Mouse (Mus musculus): ENCODE measurements at regions not wholly inside any gene's neighbourhood (a gene's known extent, or its start where the extent isn't known, plus 50 kb on each side); places are given as distances from the start of the nearest gene placed in this dataset.

- Histone ChIP-seq H3K4me3 (replicated peaks; ENCODE audit: low read length) (no peak overlapping the region), H3K9me3 (ENCODE audit: low read length) (peaks cover 32% of the 10 kb centered on the region), H3K4me1 (replicated peaks; ENCODE audit: low read depth, low read length) (no peaks in the 10 kb centered on the region), H3K27me3 (ENCODE audit: insufficient read depth, low read length) (no peaks in the 10 kb centered on the region), H3K36me3 (ENCODE audit: insufficient read depth, low read length) (no peaks in the 10 kb centered on the region)
- TF ChIP-seq CTCF (conservative IDR thresholded peaks at IDR 0.05; ENCODE audit: low read length) (no peak), POU5F1 (IDR thresholded peaks at IDR 0.05; ENCODE audit: borderline replicate concordance, low read length) (no peak), NANOG (IDR thresholded peaks at IDR 0.05; ENCODE audit: borderline replicate concordance, low read length) (no peak)
Measured at GRCm38 (mm10) chr15:93686385-93686784, 90.7 kb upstream of the Prickle1 start.

GRCm38 (mm10) chr15:93681602-93682001 lies 85.9 kb upstream of the Prickle1 start:
- Histone ChIP-seq H3K4me1 (replicated peaks; ENCODE audit: low read depth, low read length) (no peaks in the 10 kb centered on the region), H3K9me3 (ENCODE audit: low read length) (peaks cover 48% of the 10 kb centered on the region), H3K27me3 (ENCODE audit: insufficient read depth, low read length) (no peaks in the 10 kb centered on the region), H3K36me3 (ENCODE audit: insufficient read depth, low read length) (peaks cover 3% of the 10 kb centered on the region; the same call in 1 of the 2 replicates), H3K4me3 (replicated peaks; ENCODE audit: low read length) (no peak overlapping the region)
- TF ChIP-seq CTCF (conservative IDR thresholded peaks at IDR 0.05; ENCODE audit: low read length) (no peak), NANOG (IDR thresholded peaks at IDR 0.05; ENCODE audit: borderline replicate concordance, low read length) (no peak), POU5F1 (IDR thresholded peaks at IDR 0.05; ENCODE audit: borderline replicate concordance, low read length) (no peak)

GRCm38 (mm10) chr15:93675624-93676023 lies 79.9 kb upstream of the Prickle1 start:
- Histone ChIP-seq H3K9me3 (ENCODE audit: low read length) (peaks cover 25% of the 10 kb centered on the region), H3K36me3 (ENCODE audit: insufficient read depth, low read length) (peaks cover 3% of the 10 kb centered on the region; the same call in 1 of the 2 replicates)
- TF ChIP-seq CTCF (conservative IDR thresholded peaks at IDR 0.05; ENCODE audit: low read length) (no peak), POU5F1 (IDR thresholded peaks at IDR 0.05; ENCODE audit: borderline replicate concordance, low read length) (no peak), NANOG (IDR thresholded peaks at IDR 0.05; ENCODE audit: borderline replicate concordance, low read length) (no peak)

GRCm38 (mm10) chr15:93673976-93674375 lies 78.3 kb upstream of the Prickle1 start:
- TF ChIP-seq POU5F1 (IDR thresholded peaks at IDR 0.05; ENCODE audit: borderline replicate concordance, low read length) (no peak), CTCF (conservative IDR thresholded peaks at IDR 0.05; ENCODE audit: low read length) (no peak), NANOG (IDR thresholded peaks at IDR 0.05; ENCODE audit: borderline replicate concordance, low read length) (no peak)
- H3K36me3 ChIP-seq (ENCODE audit: insufficient read depth, low read length) = peaks cover 2% of the 10 kb centered on the region; the same call in 1 of the 2 replicates
- peaks cover 25% of the 10 kb centered on the region for H3K9me3 ChIP-seq (ENCODE audit: low read length)
- no peaks in the 10 kb centered on the region for H3K4me1 ChIP-seq (replicated peaks; ENCODE audit: low read depth, low read length)
- no peaks in the 10 kb centered on the region for H3K27me3 ChIP-seq (ENCODE audit: insufficient read depth, low read length)
- H3K4me3 ChIP-seq (replicated peaks; ENCODE audit: low read length) = no peak overlapping the region

More at GRCm38 (mm10) chr15:93675624-93676023, 79.9 kb upstream of the Prickle1 start:
- Histone ChIP-seq H3K4me3 (replicated peaks; ENCODE audit: low read length) (no peak overlapping the region), H3K4me1 (replicated peaks; ENCODE audit: low read depth, low read length) (no peaks in the 10 kb centered on the region), H3K27me3 (ENCODE audit: insufficient read depth, low read length) (no peaks in the 10 kb centered on the region)

GRCm38 (mm10) chr15:93663876-93664275 lies 68.2 kb upstream of the Prickle1 start:
- no peaks in the 10 kb centered on the region for H3K36me3 ChIP-seq (ENCODE audit: insufficient read depth, low read length)
- TF ChIP-seq POU5F1 (IDR thresholded peaks at IDR 0.05; ENCODE audit: borderline replicate concordance, low read length) = no peak
- TF ChIP-seq NANOG (IDR thresholded peaks at IDR 0.05; ENCODE audit: borderline replicate concordance, low read length) = no peak
- no peak for TF ChIP-seq CTCF (conservative IDR thresholded peaks at IDR 0.05; ENCODE audit: low read length)
- H3K27me3 ChIP-seq (ENCODE audit: insufficient read depth, low read length) = 0 out of 2 replicates have a peak, but pooled peaks cover 2% of the 10 kb centered on the region
- H3K4me3 ChIP-seq (replicated peaks; ENCODE audit: low read length) = no peak overlapping the region
- no peaks in the 10 kb centered on the region for H3K4me1 ChIP-seq (replicated peaks; ENCODE audit: low read depth, low read length)
- H3K9me3 ChIP-seq (ENCODE audit: low read length) = peaks cover 5% of the 10 kb centered on the region; the same call in 1 of the 2 replicates

- no peak for TF ChIP-seq NANOG (IDR thresholded peaks at IDR 0.05; ENCODE audit: borderline replicate concordance, low read length)
- H3K36me3 ChIP-seq (ENCODE audit: insufficient read depth, low read length) = no peaks in the 10 kb centered on the region
- H3K9me3 ChIP-seq (ENCODE audit: low read length) = peaks cover 5% of the 10 kb centered on the region; the same call in 1 of the 2 replicates
- H3K4me3 ChIP-seq (replicated peaks; ENCODE audit: low read length) = no peak overlapping the region
- no peaks in the 10 kb centered on the region for H3K4me1 ChIP-seq (replicated peaks; ENCODE audit: low read depth, low read length)
- no peaks in the 10 kb centered on the region for H3K27me3 ChIP-seq (ENCODE audit: insufficient read depth, low read length)
Measured at GRCm38 (mm10) chr15:93662601-93663000, 66.9 kb upstream of the Prickle1 start.

- H3K9me3 ChIP-seq (ENCODE audit: low read length) = peaks cover 5% of the 10 kb centered on the region; the same call in 1 of the 2 replicates
- TF ChIP-seq POU5F1 (IDR thresholded peaks at IDR 0.05; ENCODE audit: borderline replicate concordance, low read length) (no peak), CTCF (conservative IDR thresholded peaks at IDR 0.05; ENCODE audit: low read length) (no peak), NANOG (IDR thresholded peaks at IDR 0.05; ENCODE audit: borderline replicate concordance, low read length) (no peak)
- no peaks in the 10 kb centered on the region for H3K27me3 ChIP-seq (ENCODE audit: insufficient read depth, low read length)
- no peak overlapping the region for H3K4me3 ChIP-seq (replicated peaks; ENCODE audit: low read length)
- H3K36me3 ChIP-seq (ENCODE audit: insufficient read depth, low read length) = no peaks in the 10 kb centered on the region
- no peaks in the 10 kb centered on the region for H3K4me1 ChIP-seq (replicated peaks; ENCODE audit: low read depth, low read length)
Measured at GRCm38 (mm10) chr15:93661801-93662200, 66.1 kb upstream of the Prickle1 start.

GRCm38 (mm10) chr15:93660952-93661648 lies 65.4 kb upstream of the Prickle1 start:
- Histone ChIP-seq H3K9me3 (ENCODE audit: low read length) (peaks cover 5% of the 10 kb centered on the region; the same call in 1 of the 2 replicates), H3K4me3 (replicated peaks; ENCODE audit: low read length) (no peak overlapping the region), H3K4me1 (replicated peaks; ENCODE audit: low read depth, low read length) (no peaks in the 10 kb centered on the region), H3K36me3 (ENCODE audit: insufficient read depth, low read length) (no peaks in the 10 kb centered on the region), H3K27me3 (ENCODE audit: insufficient read depth, low read length) (peaks cover 4% of the 10 kb centered on the region; the same call in 1 of the 2 replicates)
- TF ChIP-seq NANOG (IDR thresholded peaks at IDR 0.05; ENCODE audit: borderline replicate concordance, low read length) = no peak
- TF ChIP-seq POU5F1 (IDR thresholded peaks at IDR 0.05; ENCODE audit: borderline replicate concordance, low read length) = no peak
- TF ChIP-seq CTCF (conservative IDR thresholded peaks at IDR 0.05; ENCODE audit: low read length) = no peak

Measured in E14TG2a.4 (cell line).